Mouse (Mus musculus): ENCODE results near the gene Smco1. TPM values are rescaled to one million over a fixed set of nuclear protein-coding genes. Genes with fewer than 3 reads are reported as not detected.

The Smco1 gene
- polyA plus RNA-seq (2017; shearing (Covaris generic)), result not detected

GRCm38 (mm10) chr16:32271291-32271690 is at the start of gene Smco1:
Gene Smco1, plus strand, starts transcription at chr16:32271468.

GRCm38 (mm10) chr16:32246952-32247370 is 24.3 kb upstream of the Smco1 start, which contains the start of the genes Fbxo45 and Wdr53:
Gene Fbxo45, minus strand, starts transcription at chr16:32247158.
Gene Wdr53, plus strand, starts transcription at chr16:32247227.

GRCm38 (mm10) chr16:32277308-32278256 is 6.3 kb downstream of the Smco1 start, which contains the start of gene Rnf168:
Gene Rnf168, plus strand, starts transcription at chr16:32277459.

Other genes starting within 250 kb of the Smco1 start
- 89.8 TPM for gene Pak2, start 192.1 kb upstream of the Smco1 start, polyA plus RNA-seq (2017; shearing (Covaris generic))
- 142 TPM for gene Pigx, start 171.7 kb upstream of the Smco1 start, polyA plus RNA-seq (2017; shearing (Covaris generic))
- 44.3 TPM for gene Cep19, start 171.7 kb upstream of the Smco1 start, polyA plus RNA-seq (2017; shearing (Covaris generic))
- 99.4 TPM for gene Nrros, start 105.9 kb upstream of the Smco1 start, polyA plus RNA-seq (2017; shearing (Covaris generic))
- gene Bex6, start 91.6 kb upstream of the Smco1 start, polyA plus RNA-seq (2017; shearing (Covaris generic)), result not detected
- 2.4 TPM for gene Fbxo45, start 24.3 kb upstream of the Smco1 start, polyA plus RNA-seq (2017; shearing (Covaris generic))
- 25.0 TPM for gene Wdr53, start 24.2 kb upstream of the Smco1 start, polyA plus RNA-seq (2017; shearing (Covaris generic))
- gene Rnf168, start 6.0 kb downstream of the Smco1 start, polyA plus RNA-seq (2017; shearing (Covaris generic)), result 14.9 TPM
- 31.5 TPM for gene Ubxn7, start 60.8 kb downstream of the Smco1 start, polyA plus RNA-seq (2017; shearing (Covaris generic))
- not detected for gene Tm4sf19, start 129.0 kb downstream of the Smco1 start, polyA plus RNA-seq (2017; shearing (Covaris generic))
- gene Tctex1d2, start 148.2 kb downstream of the Smco1 start, polyA plus RNA-seq (2017; shearing (Covaris generic)), result 3.7 TPM
- 15.2 TPM for gene Pcyt1a, start 159.5 kb downstream of the Smco1 start, polyA plus RNA-seq (2017; shearing (Covaris generic))
- 0.12 TPM for gene Slc51a, start 216.4 kb downstream of the Smco1 start, polyA plus RNA-seq (2017; shearing (Covaris generic))
- not detected for gene Zdhhc19, start 224.8 kb downstream of the Smco1 start, polyA plus RNA-seq (2017; shearing (Covaris generic))

Data from activated CD4-positive, CD25-positive, alpha-beta regulatory T cell, adult 9 weeks (primary cell).